Mouse (Mus musculus) small intestine, adult 2 months (tissue): ENCODE data around the gene Oas1c.

ENCODE experiments used
- CTCF ChIP-seq: fragments of 200-500 bp; IDR thresholded peaks from 2 replicates; pipeline ENCODE4 v1.5.1; 2012; ENCODE audit warnings: low read depth, mild to moderate bottlenecking, control low read depth, inconsistent platforms, low read length, moderate library complexity, mixed read lengths; ENCODE audit not compliant: insufficient replicate concordance, insufficient read length; ENCODE audit errors: extremely low read depth
- POLR2A ChIP-seq: fragments of 200-500 bp; IDR thresholded peaks from 2 replicates; pipeline ENCODE4 v1.6.1; 2012; ENCODE audit warnings: low read depth, mild to moderate bottlenecking, control low read depth, inconsistent platforms, low read length, moderate library complexity

DNA sequence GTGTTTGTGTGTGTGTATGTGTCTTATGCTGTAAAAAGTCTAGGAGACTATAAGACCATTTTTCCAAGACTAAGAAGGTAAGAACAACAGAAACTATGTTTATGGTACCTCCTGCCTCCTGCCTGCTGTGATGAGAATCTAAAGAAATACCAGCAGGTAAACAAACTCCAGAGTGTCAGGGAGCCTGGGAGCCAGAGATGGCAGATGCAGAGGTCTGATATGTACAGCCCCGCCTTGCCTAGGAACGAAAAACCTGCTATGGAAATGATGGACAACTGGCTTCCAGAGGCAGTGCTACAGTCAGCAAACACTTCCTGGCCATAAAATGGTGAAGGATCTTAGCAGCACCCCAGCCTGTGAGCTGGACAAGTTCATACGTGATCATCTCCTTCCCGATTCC lies 34.8 kb upstream of the Oas1c start, which contains the start of gene Oas1f:
- no peak for TF ChIP-seq POLR2A
- no peak for TF ChIP-seq CTCF
